23 mouse cellular contexts compared by ENCODE assay signal in genomic region chr6:96635663-96636062, GRCm38 (mm10).
"Had no signal": no experiment of that assay in that cellular context is flagged by ENCODE, and none has a peak within 500 bp of the region (broad histone marks: within the 10 kb centered on the region; RNA-seq: fewer than 3 reads in every experiment).

No protein-coding gene starts in this region.

- H3K4me1 ChIP-seq: kidney, embryonic 15.5 days; liver, embryonic 12.5 days; liver, embryonic 15.5 days; midbrain, embryonic 15.5 days; neural tube, embryonic 12.5 days; neural tube, embryonic 15.5 days had no signal

- DNase-seq: kidney, adult 11 months; kidney, adult 8-10 months; kidney, postnatal 10 days; kidney, postnatal 36 days; layer of hippocampus, postnatal 36 days; liver; right cerebral cortex, adult 18-20 months; right cerebral cortex, postnatal 14 days; right cerebral cortex, postnatal 4 days; thymus, adult 18-20 months; thymus, postnatal 36 days had no signal

- H3K27ac ChIP-seq: kidney, embryonic 15.5 days; left cerebral cortex, adult 2 months; limb, embryonic 10.5 days; limb, embryonic 13.5 days; liver, embryonic 12.5 days; liver, embryonic 15.5 days; macrophage; midbrain, embryonic 12.5 days; midbrain, embryonic 15.5 days; neural tube, embryonic 12.5 days; neural tube, embryonic 15.5 days had no signal

- H3K36me3 ChIP-seq: kidney, embryonic 15.5 days; limb, embryonic 10.5 days; limb, embryonic 13.5 days; liver, embryonic 12.5 days; liver, embryonic 15.5 days; midbrain, embryonic 12.5 days; midbrain, embryonic 15.5 days; neural tube, embryonic 12.5 days; neural tube, embryonic 15.5 days had no signal

- H3K4me2 ChIP-seq: kidney, embryonic 15.5 days; limb, embryonic 13.5 days; liver, embryonic 12.5 days; liver, embryonic 15.5 days; midbrain, embryonic 12.5 days; midbrain, embryonic 15.5 days; neural tube, embryonic 12.5 days; neural tube, embryonic 15.5 days had no signal

- H3K4me3 ChIP-seq: kidney, embryonic 15.5 days; left cerebral cortex, adult 2 months; limb, embryonic 10.5 days; limb, embryonic 13.5 days; liver, embryonic 12.5 days; liver, embryonic 15.5 days; midbrain, embryonic 12.5 days; midbrain, embryonic 15.5 days; neural tube, embryonic 12.5 days; neural tube, embryonic 15.5 days had no signal

- H3K9ac ChIP-seq: kidney, embryonic 15.5 days; limb, embryonic 13.5 days; liver, embryonic 12.5 days; liver, embryonic 15.5 days; midbrain, embryonic 12.5 days; midbrain, embryonic 15.5 days; neural tube, embryonic 12.5 days; neural tube, embryonic 15.5 days had no signal

- H3K27me3 ChIP-seq: kidney, embryonic 15.5 days; limb, embryonic 13.5 days; liver, embryonic 12.5 days; liver, embryonic 15.5 days; midbrain, embryonic 12.5 days; midbrain, embryonic 15.5 days; neural tube, embryonic 12.5 days; neural tube, embryonic 15.5 days had no signal

- ATAC-seq: hindbrain, embryonic 16.5 days; liver, embryonic 12.5 days; midbrain, embryonic 15.5 days had no signal

- H3K9me3 ChIP-seq: kidney, embryonic 15.5 days; limb, embryonic 10.5 days; limb, embryonic 13.5 days; liver, embryonic 12.5 days; liver, embryonic 15.5 days; midbrain, embryonic 12.5 days; midbrain, embryonic 15.5 days; neural tube, embryonic 12.5 days; neural tube, embryonic 15.5 days had no signal
